Mouse (Mus musculus): Measurements from ENCODE around the gene Apom.

The Apom gene

GRCm38 (mm10) chr17:35094475-35095365, 37.1 kb downstream of the Apom start:
- no peak for DNase-seq

- no peak for DNase-seq
Observed at GRCm38 (mm10) chr17:35092403-35093198, 39.2 kb downstream of the Apom start.

- no peak for DNase-seq
Observed at GRCm38 (mm10) chr17:35090166-35090932, 41.5 kb downstream of the Apom start.

GRCm38 (mm10) chr17:35088825-35089644, 42.8 kb downstream of the Apom start, which contains the start of gene Abhd16a:
TSS of gene Abhd16a (plus strand) at chr17:35089263.
- DNase-seq = peak; percentile 93

GRCm38 (mm10) chr17:35088151-35088550, 43.7 kb downstream of the Apom start:
- no peak for DNase-seq

GRCm38 (mm10) chr17:35085208-35085865, 46.5 kb downstream of the Apom start, which contains the start of gene Ly6g6f:
TSS of gene Ly6g6f (minus strand) at chr17:35085610.
- DNase-seq = no peak

GRCm38 (mm10) chr17:35083929-35084497, 47.8 kb downstream of the Apom start:
- DNase-seq = no peak

GRCm38 (mm10) chr17:35082841-35083576, 48.8 kb downstream of the Apom start:
- DNase-seq = no peak

GRCm38 (mm10) chr17:35080710-35081109, 51.1 kb downstream of the Apom start:
- no peak for DNase-seq

- DNase-seq = no peak
Observed at GRCm38 (mm10) chr17:35080248-35080647, 51.6 kb downstream of the Apom start.

GRCm38 (mm10) chr17:35079778-35080177, 52.1 kb downstream of the Apom start:
- DNase-seq = no peak

Measured in kidney, adult 11 months (tissue).